Mouse (Mus musculus) heart, postnatal 36 days (tissue): ENCODE measurements around the gene 4931409K22Rik. TPM values are rescaled to one million over a fixed set of nuclear protein-coding genes. Genes with fewer than 3 reads are reported as not detected.

ENCODE experiments used
- DNase-seq, 2 experiments: peaks; one replicate each; pipeline ENCODE4 v3.0.0; 2021 to 2022
- intact Hi-C: fragments of 180-260 bp; cut with DNase I; formaldehyde crosslinking; loops from one replicate; pipeline ENCODE4 v1.15.1; 2025
- microRNA-seq, 2 experiments: library from miRNA; unstranded; fragments of <30 nt; microRNA quantifications; one replicate each; pipeline ENCODE4 v1.2.0; 2021; ENCODE audit warnings: borderline number of aligned reads in 2 of 2
- total RNA-seq, 2 experiments: library from RNA; stranded (reverse); gene quantifications; 2 replicates each; pipeline ENCODE4 v1.2.3; 2021

Gene 4931409K22Rik
- total RNA-seq, 2 experiments from 2014 or later: not detected

- intact Hi-C loops: no loop called here
- peak; percentile 23 to 32 for DNase-seq
These were observed 44.3 kb downstream of the 4931409K22Rik start for GRCm38 (mm10) chr5:24512271-24512670.

GRCm38 (mm10) chr5:24510635-24511034 lies 46.0 kb downstream of the 4931409K22Rik start:
- DNase-seq: peak; percentile 52 to 56

GRCm38 (mm10) chr5:24508406-24508805 lies 48.2 kb downstream of the 4931409K22Rik start:
- DNase-seq: no peak
- intact Hi-C loops: no loop called here

More at GRCm38 (mm10) chr5:24510635-24511034, 46.0 kb downstream of the 4931409K22Rik start:
- intact Hi-C loops: loop anchor here (2.0 kb wide), 2 partner anchors 88 to 142 kb away; no protein-coding TSS in a partner anchor

- intact Hi-C loops: no loop called here
- no peak for DNase-seq
These were observed 51.1 kb downstream of the 4931409K22Rik start for GRCm38 (mm10) chr5:24505513-24505912.

GRCm38 (mm10) chr5:24502786-24503185 lies 53.8 kb downstream of the 4931409K22Rik start:
- no peak for DNase-seq
- intact Hi-C loops: no loop called here

- intact Hi-C loops: no loop called here
- DNase-seq: no peak
These were observed 55.8 kb downstream of the 4931409K22Rik start for GRCm38 (mm10) chr5:24500851-24501250.

GRCm38 (mm10) chr5:24499113-24499512 lies 57.5 kb downstream of the 4931409K22Rik start:
- no peak for DNase-seq
- intact Hi-C loops: no loop called here

- no peak for DNase-seq
- intact Hi-C loops: no loop called here
These were observed 59.1 kb downstream of the 4931409K22Rik start for GRCm38 (mm10) chr5:24497526-24497925.

- intact Hi-C loops: no loop called here
- DNase-seq: no peak
These were observed 59.9 kb downstream of the 4931409K22Rik start for GRCm38 (mm10) chr5:24496756-24497155.

GRCm38 (mm10) chr5:24495019-24495418 lies 61.6 kb downstream of the 4931409K22Rik start:
- DNase-seq: no peak
- intact Hi-C loops: no loop called here

Small RNA genes within 50 kb of the gene (microRNA-seq; reads per million reads assigned to microRNA genes)
- gene Mir671: 252 to 297 reads per million in 2 experiments

Other genes with a start within 250 kb of the 4931409K22Rik start
- 10 to 100 TPM; 56.3 to 72.6 TPM for gene Kcnh2, start 205.2 kb downstream of the 4931409K22Rik start, total RNA-seq
- 10 to 100 TPM; 23.7 to 26.2 TPM for gene Nos3, start 192.0 kb downstream of the 4931409K22Rik start, total RNA-seq
- under 1 TPM; 0.27 to 0.75 TPM for gene Atg9b, start 164.7 kb downstream of the 4931409K22Rik start, total RNA-seq
- gene Abcb8, start 163.1 kb downstream of the 4931409K22Rik start, total RNA-seq: 10 to 100 TPM; 83.7 to 84.9 TPM
- gene Asic3, start 143.4 kb downstream of the 4931409K22Rik start, total RNA-seq: not detected
- 10 to 100 TPM; 22.5 to 23.0 TPM for gene Cdk5, start 133.3 kb downstream of the 4931409K22Rik start, total RNA-seq
- gene Slc4a2, start 133.0 kb downstream of the 4931409K22Rik start, total RNA-seq: 10 to 100 TPM; 29.2 to 35.1 TPM
- 100 to 1,000 TPM; 288 to 310 TPM for gene Fastk, start 111.5 kb downstream of the 4931409K22Rik start, total RNA-seq
- gene Tmub1, start 109.0 kb downstream of the 4931409K22Rik start, total RNA-seq: 10 to 100 TPM; 11.7 to 12.1 TPM
- 10 to 100 TPM; 83.6 to 91.1 TPM for gene Agap3, start 104.6 kb downstream of the 4931409K22Rik start, total RNA-seq
- not detected for gene Gbx1, start 29.6 kb downstream of the 4931409K22Rik start, total RNA-seq
- 10 to 100 TPM; 73.0 to 82.3 TPM for gene Asb10, start 15.8 kb downstream of the 4931409K22Rik start, total RNA-seq
- gene Abcf2, start 20.7 kb upstream of the 4931409K22Rik start, total RNA-seq: 10 to 100 TPM; 55.3 to 56.0 TPM
- 10 to 100 TPM; 10.8 to 11.6 TPM for gene Chpf2, start 29.9 kb upstream of the 4931409K22Rik start, total RNA-seq
- 10 to 100 TPM; 63.2 to 64.5 TPM for gene Smarcd3, start 67.6 kb upstream of the 4931409K22Rik start, total RNA-seq
- 10 to 100 TPM; 38.0 to 39.3 TPM for gene Nub1, start 128.7 kb upstream of the 4931409K22Rik start, total RNA-seq
- under 1 TPM; 0.49 to 0.53 TPM for gene Wdr86, start 173.9 kb upstream of the 4931409K22Rik start, total RNA-seq
- not detected for gene Crygn, start 201.2 kb upstream of the 4931409K22Rik start, total RNA-seq